In the genomic region with DNA sequence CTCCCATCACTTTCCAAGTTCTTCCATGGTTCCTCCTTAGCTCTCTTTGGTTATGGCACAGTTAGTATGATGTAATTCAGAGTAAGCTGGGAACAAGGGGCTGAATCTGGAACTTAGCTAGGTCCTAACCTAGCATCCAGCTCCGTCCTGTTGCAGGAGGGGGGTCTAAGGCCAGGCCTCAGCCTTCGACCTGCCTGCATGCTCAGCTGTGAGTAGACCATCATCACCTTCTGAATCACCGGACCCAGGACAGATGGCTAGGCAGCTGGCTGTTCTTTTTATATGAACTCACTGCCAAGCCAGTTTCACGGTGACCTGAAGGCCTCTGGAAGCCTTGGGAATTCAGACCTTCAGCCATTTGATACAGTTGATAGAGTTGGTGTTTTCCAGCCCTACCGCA, we compare ENCODE assay signal across 14 mouse cellular contexts.
DNase-seq lines count a peak whose midpoint lies in the region; ATAC-seq lines count a peak whose summit lies in the region.
"Had no signal": no experiment of that assay in that cellular context is flagged by ENCODE, and none has a peak within 500 bp of the region (broad histone marks: within the 10 kb centered on the region; RNA-seq: fewer than 3 reads in every experiment).

No protein-coding gene starts in this region.

- 68% methylated on average over 5 of the region's 5 CpGs for WGBS in heart, embryonic 13.5 days
- WGBS in macrophage (ENCODE audit: missing documents): 94% methylated on average over 5 of the region's 5 CpGs

- no peak for ATAC-seq in heart, embryonic 13.5 days (ENCODE audit: extremely low read depth, insufficient number of reproducible peaks, low FRiP score, low TSS enrichment)
- ATAC-seq in megakaryocyte, adult 5-6 weeks (ENCODE audit: poor library complexity, severe bottlenecking): no peak
- no peak for ATAC-seq in cerebellum, adult (ENCODE audit: insufficient number of reproducible peaks, low FRiP score, low TSS enrichment)

- peak overlapping the region; percentile 79 for H3K27ac ChIP-seq in heart, embryonic 13.5 days (replicated peaks)
- H3K27ac ChIP-seq in macrophage: peak overlapping the region; percentile 38; the same call in 1 of the 2 replicates

- H3K4me3 ChIP-seq in heart, embryonic 13.5 days: no peak overlapping the region
- H3K4me3 ChIP-seq in megakaryocyte, embryonic 14.5 days (replicated peaks): peak overlapping the region; percentile 87
- no peak overlapping the region for H3K4me3 ChIP-seq in macrophage (ENCODE audit: inconsistent target)
- H3K4me3 ChIP-seq: stomach, embryonic 15.5 days had no signal

- H3K9me3 ChIP-seq in heart, embryonic 13.5 days: no peaks in the 10 kb centered on the region
- no peaks in the 10 kb centered on the region for H3K9me3 ChIP-seq in megakaryocyte, embryonic 14.5 days
- H3K9me3 ChIP-seq: stomach, embryonic 15.5 days had no signal

- DNase-seq in heart, adult 18-20 months: no peak
- peak; percentile 19 for DNase-seq in NIH3T3 (ENCODE audit: low read depth)
- DNase-seq: adrenal gland, adult 2 months; cerebellum, adult 11 months; cerebellum, postnatal 36 days; forebrain, postnatal 0 days; kidney, adult 2 months; kidney, postnatal 36 days had no signal

- H3K4me1 ChIP-seq in heart, embryonic 13.5 days: peaks cover 40% of the 10 kb centered on the region
- peaks cover 79% of the 10 kb centered on the region for H3K4me1 ChIP-seq in megakaryocyte, embryonic 14.5 days
- H3K4me1 ChIP-seq: stomach, embryonic 15.5 days had no signal

- no peak overlapping the region for H3K9ac ChIP-seq in heart, embryonic 13.5 days
- H3K9ac ChIP-seq: forebrain, postnatal 0 days; stomach, embryonic 15.5 days had no signal

- H3K4me2 ChIP-seq in heart, embryonic 13.5 days: peak overlapping the region; percentile 58; the same call in 1 of the 2 replicates

- H3K27me3 ChIP-seq in heart, embryonic 13.5 days (replicated peaks): no peaks in the 10 kb centered on the region
- no peaks in the 10 kb centered on the region for H3K27me3 ChIP-seq in megakaryocyte, embryonic 14.5 days (replicated peaks)
- H3K27me3 ChIP-seq: stomach, embryonic 15.5 days had no signal

- H3K79me2 ChIP-seq in macrophage (ENCODE audit: inconsistent target): no peaks in the 10 kb centered on the region

- H3K36me3 ChIP-seq in heart, embryonic 13.5 days: no peaks in the 10 kb centered on the region
- H3K36me3 ChIP-seq in megakaryocyte, embryonic 14.5 days (replicated peaks; ENCODE audit: low read length): no peaks in the 10 kb centered on the region
- no peaks in the 10 kb centered on the region for H3K36me3 ChIP-seq in macrophage (ENCODE audit: inconsistent target)
- H3K36me3 ChIP-seq: stomach, embryonic 15.5 days had no signal
